Mouse (Mus musculus) hindbrain, embryonic 16.5 days (tissue): ENCODE measurements around the gene Lypd6. TPM values are rescaled to one million over a fixed set of nuclear protein-coding genes. Genes with fewer than 3 reads are reported as not detected.

Experiments used
- ATAC-seq: fragments of 200-750 bp; cut with Nextera tagmentation; 2 replicates; pipeline ENCODE4 v1.8.0; 2017; ENCODE audit warnings: moderate TSS enrichment, moderate library complexity
- H3K27ac ChIP-seq: fragments of 300-500 bp; sonication (generic); 2 replicates; pipeline ENCODE4 v1.5.1; 2014; ENCODE audit warnings: low read depth, mild to moderate bottlenecking, control low read depth, low read length, moderate library complexity
- H3K27me3 ChIP-seq: fragments of 300-500 bp; sonication (generic); replicated peaks from 2 replicates; pipeline ENCODE4 v1.6.1; 2014; ENCODE audit warnings: low read length; ENCODE audit not compliant: control insufficient read depth, insufficient read depth
- H3K36me3 ChIP-seq: fragments of 300-500 bp; sonication (generic); 2 replicates; pipeline ENCODE4 v1.6.1; 2014; ENCODE audit warnings: mild to moderate bottlenecking, low read length, moderate library complexity, mixed read lengths; ENCODE audit not compliant: control insufficient read depth, insufficient read depth
- H3K4me1 ChIP-seq: fragments of 300-500 bp; sonication (generic); 2 replicates; pipeline ENCODE4 v1.6.1; 2014; ENCODE audit warnings: low read depth, low read length; ENCODE audit not compliant: control insufficient read depth, insufficient read depth
- H3K4me2 ChIP-seq: fragments of 300-500 bp; sonication (generic); 2 replicates; pipeline ENCODE4 v1.6.1; 2014; ENCODE audit warnings: mild to moderate bottlenecking, low read length, control low read depth, moderate library complexity
- H3K4me3 ChIP-seq: fragments of 300-500 bp; sonication (generic); 2 replicates; pipeline ENCODE4 v1.5.1; 2014; ENCODE audit warnings: mild to moderate bottlenecking, low read length, control low read depth, moderate library complexity
- H3K9ac ChIP-seq: fragments of 300-500 bp; sonication (generic); 2 replicates; pipeline ENCODE4 v1.6.1; 2014; ENCODE audit warnings: low read depth, mild to moderate bottlenecking, control low read depth, low read length, moderate library complexity
- H3K9me3 ChIP-seq: fragments of 300-500 bp; sonication (generic); 2 replicates; pipeline ENCODE4 v1.6.1; 2014; ENCODE audit warnings: mild to moderate bottlenecking, low read length, moderate library complexity; ENCODE audit not compliant: control insufficient read depth
- WGBS: fragments of 180-500 bp; shearing (Covaris S2); extraction: QIAGEN DNeasy Blood & Tissue Kit; methylation state at CpG from one replicate; pipeline ENCODE4 v1.1.7; 2014; 5-methylcytosine and 5-hydroxymethylcytosine counted together
- polyA plus RNA-seq: library from polyadenylated mRNA; unstranded; fragments of >200 nt; fragmentation: Nextera tagmentation; extraction: Ambion mirVana; gene quantifications from 2 replicates; pipeline ENCODE4 v1.2.1, GENCODE M21; 2015

Gene Lypd6
- polyA plus RNA-seq, 1 experiment from 2014 or later = 14.1 TPM

GRCm38 (mm10) chr2:50150203-50150590 lies 84.0 kb downstream of the Lypd6 start:
- H3K27ac ChIP-seq = no peak overlapping the region
- H3K4me1 ChIP-seq = no peaks in the 10 kb centered on the region
- no peaks in the 10 kb centered on the region for H3K9me3 ChIP-seq
- WGBS = 63% methylated on average over 7 of the region's 7 CpGs
- H3K4me2 ChIP-seq = no peak overlapping the region
- H3K36me3 ChIP-seq = no peaks in the 10 kb centered on the region
- no peaks in the 10 kb centered on the region for H3K27me3 ChIP-seq
- H3K9ac ChIP-seq = no peak overlapping the region
- H3K4me3 ChIP-seq = no peak overlapping the region
- ATAC-seq = peak; percentile 64

- H3K4me1 ChIP-seq = no peaks in the 10 kb centered on the region
- H3K27ac ChIP-seq = no peak overlapping the region
- ATAC-seq = no peak
- no peak overlapping the region for H3K4me3 ChIP-seq
- H3K9ac ChIP-seq = no peak overlapping the region
- 94% methylated on average over 5 of the region's 5 CpGs for whole genome bisulfite sequencing
- H3K36me3 ChIP-seq = no peaks in the 10 kb centered on the region
- H3K27me3 ChIP-seq = no peaks in the 10 kb centered on the region
- H3K9me3 ChIP-seq = no peaks in the 10 kb centered on the region
- H3K4me2 ChIP-seq = no peak overlapping the region
Observed at GRCm38 (mm10) chr2:50150816-50151215, 84.6 kb downstream of the Lypd6 start.

DNA sequence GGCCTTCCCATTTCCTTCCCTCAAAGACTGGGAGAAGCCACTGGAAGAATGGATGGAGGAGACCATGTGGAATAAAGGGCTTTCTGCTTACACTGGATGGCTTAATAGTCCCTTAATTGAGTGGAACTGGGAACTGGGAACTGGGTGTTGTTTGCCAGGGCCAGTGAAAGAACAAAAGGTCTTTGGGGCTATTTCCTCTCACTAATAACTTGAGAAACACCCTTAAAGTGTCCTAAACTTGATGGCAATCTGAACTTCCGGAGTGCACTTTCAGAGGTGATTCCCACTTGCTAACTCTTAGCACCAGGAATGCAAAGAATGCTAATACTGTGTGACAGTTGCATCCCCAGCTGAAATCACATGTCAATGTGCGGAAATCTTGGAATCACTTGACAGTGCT lies 85.2 kb downstream of the Lypd6 start:
- Histone ChIP-seq H3K4me2 (no peak overlapping the region), H3K4me3 (no peak overlapping the region), H3K27me3 (no peaks in the 10 kb centered on the region), H3K4me1 (no peaks in the 10 kb centered on the region), H3K9ac (no peak overlapping the region), H3K36me3 (no peaks in the 10 kb centered on the region), H3K27ac (no peak overlapping the region), H3K9me3 (no peaks in the 10 kb centered on the region)
- WGBS = 84% methylated on average over 2 of the region's 2 CpGs
- ATAC-seq = no peak

DNA sequence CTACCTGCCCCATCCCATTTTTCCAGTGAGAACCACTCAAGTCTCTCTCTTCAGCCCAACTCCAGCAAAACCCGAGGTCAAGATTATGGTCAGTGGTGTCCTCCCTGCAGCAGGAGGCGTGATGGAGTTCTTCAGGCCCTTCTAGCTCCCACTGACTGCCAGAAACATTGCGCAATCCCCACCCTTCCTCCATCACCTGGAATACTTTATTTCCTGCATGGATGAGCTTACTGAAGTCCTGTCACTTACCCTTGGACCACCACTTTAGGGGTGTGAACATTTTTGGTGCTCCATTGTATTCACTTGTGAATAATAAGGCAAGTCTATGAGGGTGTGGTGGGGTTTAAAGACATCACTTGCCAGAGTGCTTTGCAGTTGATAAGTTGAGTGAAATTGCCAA lies 85.7 kb downstream of the Lypd6 start:
- Histone ChIP-seq H3K4me2 (no peak overlapping the region), H3K27ac (no peak overlapping the region), H3K4me1 (no peaks in the 10 kb centered on the region), H3K9me3 (no peaks in the 10 kb centered on the region), H3K9ac (no peak overlapping the region), H3K36me3 (no peaks in the 10 kb centered on the region), H3K4me3 (no peak overlapping the region), H3K27me3 (no peaks in the 10 kb centered on the region)
- 91% methylated on average over 3 of the region's 3 CpGs for WGBS
- no peak for ATAC-seq

DNA sequence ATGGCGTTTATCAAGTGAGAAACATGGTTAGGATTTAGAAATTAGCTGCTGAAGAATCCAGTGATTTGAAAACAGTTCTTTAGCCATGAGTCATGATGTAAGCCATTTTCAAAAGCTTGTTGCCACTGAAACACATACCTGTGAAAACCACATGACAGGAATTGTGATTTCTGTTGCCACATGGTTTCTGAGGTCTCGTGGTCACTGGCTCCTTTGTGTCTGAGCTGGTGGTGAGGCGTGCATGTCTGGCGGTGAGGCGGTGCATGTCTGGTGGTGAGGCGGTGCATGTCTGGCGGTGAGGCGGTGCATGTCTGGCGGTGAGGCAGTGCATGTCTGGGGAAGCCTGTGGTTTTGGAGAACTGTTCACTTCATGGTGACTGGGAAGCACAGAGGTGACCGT lies 89.8 kb downstream of the Lypd6 start:
- ATAC-seq = no peak
- no peak overlapping the region for H3K9ac ChIP-seq
- H3K27ac ChIP-seq = no peak overlapping the region
- no peaks in the 10 kb centered on the region for H3K9me3 ChIP-seq
- no peak overlapping the region for H3K4me2 ChIP-seq
- no peak overlapping the region for H3K4me3 ChIP-seq
- WGBS = 97% methylated on average over 10 of the region's 10 CpGs
- no peaks in the 10 kb centered on the region for H3K36me3 ChIP-seq
- no peaks in the 10 kb centered on the region for H3K4me1 ChIP-seq
- H3K27me3 ChIP-seq = no peaks in the 10 kb centered on the region

- Histone ChIP-seq H3K4me3 (no peak overlapping the region), H3K9ac (no peak overlapping the region), H3K9me3 (no peaks in the 10 kb centered on the region), H3K36me3 (no peaks in the 10 kb centered on the region), H3K4me2 (no peak overlapping the region), H3K27ac (no peak overlapping the region), H3K4me1 (no peaks in the 10 kb centered on the region), H3K27me3 (no peaks in the 10 kb centered on the region)
- ATAC-seq = no peak
- 95% methylated on average over 3 of the region's 3 CpGs for WGBS
Observed at GRCm38 (mm10) chr2:50160069-50160468, 93.8 kb downstream of the Lypd6 start.

DNA sequence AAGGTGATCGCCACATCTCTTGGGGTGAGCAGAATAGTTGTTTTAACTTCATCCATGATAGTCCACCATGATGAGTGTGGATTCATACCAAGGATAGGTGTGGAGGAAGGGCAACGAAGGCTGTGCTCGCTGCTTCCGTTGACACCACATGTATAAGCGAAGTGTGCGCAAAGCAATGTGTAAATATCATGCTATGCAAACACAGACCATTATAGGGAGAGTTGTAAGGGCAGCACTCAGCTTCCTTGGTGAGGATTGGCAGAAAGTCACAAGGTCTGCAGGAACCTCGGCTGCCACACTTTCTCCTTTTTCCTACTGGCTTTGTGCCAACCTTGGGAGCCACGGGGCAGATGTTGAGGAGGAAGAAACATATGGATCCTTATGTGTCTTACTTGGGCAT lies 97.4 kb downstream of the Lypd6 start:
- no peaks in the 10 kb centered on the region for H3K36me3 ChIP-seq
- no peaks in the 10 kb centered on the region for H3K27me3 ChIP-seq
- no peak overlapping the region for H3K9ac ChIP-seq
- no peak overlapping the region for H3K4me3 ChIP-seq
- H3K9me3 ChIP-seq = no peaks in the 10 kb centered on the region
- no peak overlapping the region for H3K27ac ChIP-seq
- H3K4me2 ChIP-seq = no peak overlapping the region
- WGBS = 88% methylated on average over 8 of the region's 8 CpGs
- no peaks in the 10 kb centered on the region for H3K4me1 ChIP-seq
- ATAC-seq = no peak

GRCm38 (mm10) chr2:50165277-50165676 lies 99.0 kb downstream of the Lypd6 start:
- H3K27ac ChIP-seq = no peak overlapping the region
- ATAC-seq = peak; percentile 27; the same call in 1 of the 2 replicates
- 56% methylated on average over 6 of the region's 6 CpGs for WGBS
- no peak overlapping the region for H3K9ac ChIP-seq
- H3K27me3 ChIP-seq = no peaks in the 10 kb centered on the region
- no peak overlapping the region for H3K4me2 ChIP-seq
- no peak overlapping the region for H3K4me3 ChIP-seq
- H3K4me1 ChIP-seq = no peaks in the 10 kb centered on the region
- no peaks in the 10 kb centered on the region for H3K36me3 ChIP-seq
- H3K9me3 ChIP-seq = no peaks in the 10 kb centered on the region

- Histone ChIP-seq H3K27me3 (no peaks in the 10 kb centered on the region), H3K4me3 (no peak overlapping the region), H3K9me3 (no peaks in the 10 kb centered on the region), H3K9ac (no peak overlapping the region), H3K4me1 (no peaks in the 10 kb centered on the region), H3K27ac (no peak overlapping the region), H3K36me3 (no peaks in the 10 kb centered on the region), H3K4me2 (no peak overlapping the region)
- WGBS = 74% methylated on average over 5 of the region's 5 CpGs
- ATAC-seq = no peak
Observed at GRCm38 (mm10) chr2:50166082-50166481, 99.9 kb downstream of the Lypd6 start.
